Mouse (Mus musculus) intestine, embryonic 16.5 days (tissue): ENCODE data around the gene Rprd1b. TPM values are rescaled to one million over a fixed set of nuclear protein-coding genes. Genes with fewer than 3 reads are reported as not detected.

ENCODE experiments used
- ATAC-seq: fragments of 200-750 bp; cut with Nextera tagmentation; 2 replicates; pipeline ENCODE4 v1.8.0; 2017; ENCODE audit warnings: moderate TSS enrichment, moderate library complexity
- H3K27ac ChIP-seq: fragments of 300-500 bp; sonication (generic); 2 replicates; pipeline ENCODE4 v1.5.1; 2014; ENCODE audit warnings: mild to moderate bottlenecking, low read length
- H3K27me3 ChIP-seq: fragments of 300-500 bp; sonication (generic); replicated peaks from 2 replicates; pipeline ENCODE4 v1.6.1; 2014; ENCODE audit warnings: low read length, control low read depth, mixed read lengths; ENCODE audit not compliant: control insufficient read depth, insufficient read depth
- H3K36me3 ChIP-seq: fragments of 300-500 bp; sonication (generic); 2 replicates; pipeline ENCODE4 v1.6.1; 2014; ENCODE audit warnings: low read length, control low read depth; ENCODE audit not compliant: control insufficient read depth, insufficient read depth
- H3K4me1 ChIP-seq: fragments of 300-500 bp; sonication (generic); 2 replicates; pipeline ENCODE4 v1.6.1; 2014; ENCODE audit warnings: low read length, control low read depth, mixed read lengths; ENCODE audit not compliant: control insufficient read depth, insufficient read depth
- H3K4me2 ChIP-seq: fragments of 300-500 bp; sonication (generic); 2 replicates; pipeline ENCODE4 v1.6.1; 2014; ENCODE audit warnings: low read depth, low read length, control low read depth
- H3K4me3 ChIP-seq: fragments of 300-500 bp; sonication (generic); 2 replicates; pipeline ENCODE4 v1.5.1; 2014; ENCODE audit warnings: mild to moderate bottlenecking, low read length
- H3K9ac ChIP-seq: fragments of 300-500 bp; sonication (generic); 2 replicates; pipeline ENCODE4 v1.6.1; 2014; ENCODE audit warnings: low read depth, low read length
- H3K9me3 ChIP-seq: fragments of 300-500 bp; sonication (generic); 2 replicates; pipeline ENCODE4 v1.6.1; 2016; ENCODE audit warnings: low read length, control low read depth; ENCODE audit not compliant: control insufficient read depth
- WGBS: fragments of 180-500 bp; shearing (Covaris S2); extraction: QIAGEN DNeasy Blood & Tissue Kit; methylation state at CpG from one replicate; pipeline ENCODE4 v1.1.7; 2014; 5-methylcytosine and 5-hydroxymethylcytosine counted together
- polyA plus RNA-seq: library from polyadenylated mRNA; unstranded; fragments of >200 nt; fragmentation: Nextera tagmentation; extraction: Ambion mirVana; gene quantifications from 2 replicates; pipeline ENCODE4 v1.2.1, GENCODE M21; 2015

The Rprd1b gene
- polyA plus RNA-seq, 1 experiment from 2014 or later, result 34.2 TPM

GRCm38 (mm10) chr2:158084486-158084885 is 56.2 kb downstream of the Rprd1b start:
- Histone ChIP-seq H3K27ac (no peak overlapping the region), H3K4me2 (no peak overlapping the region), H3K4me1 (peaks cover 9% of the 10 kb centered on the region), H3K27me3 (no peaks in the 10 kb centered on the region), H3K36me3 (no peaks in the 10 kb centered on the region), H3K9ac (no peak overlapping the region), H3K9me3 (no peaks in the 10 kb centered on the region), H3K4me3 (no peak overlapping the region)
- no peak for ATAC-seq
- WGBS, result 59% methylated on average over 8 of the region's 8 CpGs

- ATAC-seq, result no peak
- Histone ChIP-seq H3K27ac (no peak overlapping the region), H3K9me3 (no peaks in the 10 kb centered on the region), H3K27me3 (no peaks in the 10 kb centered on the region), H3K9ac (no peak overlapping the region), H3K4me3 (no peak overlapping the region), H3K36me3 (no peaks in the 10 kb centered on the region), H3K4me2 (no peak overlapping the region), H3K4me1 (peaks cover 26% of the 10 kb centered on the region)
- WGBS, result 83% methylated on average over 4 of the region's 4 CpGs
These were observed 61.8 kb downstream of the Rprd1b start for GRCm38 (mm10) chr2:158090096-158090495.

DNA sequence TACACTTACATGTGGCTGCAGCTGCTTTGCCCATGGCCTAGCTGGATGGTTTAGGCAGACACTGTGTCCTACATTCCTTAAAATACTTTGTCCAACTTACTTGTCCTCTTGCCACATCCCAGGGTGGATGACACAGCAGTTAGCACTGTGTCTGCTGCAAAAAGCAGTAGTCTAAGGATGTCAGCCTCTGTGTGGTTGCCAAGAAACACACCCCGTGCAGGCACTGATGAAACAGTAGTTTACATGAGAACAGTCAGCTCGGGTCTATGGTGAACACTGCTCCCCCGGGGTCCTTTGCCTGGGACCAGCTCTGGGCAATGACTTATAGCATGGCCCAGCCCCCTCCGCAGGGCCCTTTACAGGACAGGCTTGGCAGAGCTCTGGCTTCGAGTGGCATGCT is 65.0 kb downstream of the Rprd1b start:
- peaks cover 35% of the 10 kb centered on the region for H3K4me1 ChIP-seq
- no peak overlapping the region for H3K4me2 ChIP-seq
- no peak for ATAC-seq
- H3K27me3 ChIP-seq, result no peaks in the 10 kb centered on the region
- peak overlapping the region; percentile 83; the same call in 1 of the 2 replicates for H3K27ac ChIP-seq
- H3K4me3 ChIP-seq, result no peak overlapping the region
- 46% methylated on average over 5 of the region's 5 CpGs for WGBS
- H3K9me3 ChIP-seq, result no peaks in the 10 kb centered on the region
- 0 out of 2 replicates have a peak overlapping the region, but pooled peaks have one; percentile 15 for H3K9ac ChIP-seq
- no peaks in the 10 kb centered on the region for H3K36me3 ChIP-seq

GRCm38 (mm10) chr2:158094300-158094699 is 66.0 kb downstream of the Rprd1b start:
- 54% methylated on average over 7 of the region's 7 CpGs for WGBS
- H3K4me3 ChIP-seq, result no peak overlapping the region
- no peaks in the 10 kb centered on the region for H3K9me3 ChIP-seq
- 0 out of 2 replicates have a peak overlapping the region, but pooled peaks have one; percentile 5 for H3K4me2 ChIP-seq
- H3K4me1 ChIP-seq, result peaks cover 35% of the 10 kb centered on the region
- H3K9ac ChIP-seq, result peak overlapping the region; percentile 48; the same call in 1 of the 2 replicates
- no peaks in the 10 kb centered on the region for H3K27me3 ChIP-seq
- peak; percentile 9; the same call in 1 of the 2 replicates for ATAC-seq
- peak overlapping the region; percentile 83 for H3K27ac ChIP-seq
- no peaks in the 10 kb centered on the region for H3K36me3 ChIP-seq

- Histone ChIP-seq H3K4me3 (no peak overlapping the region), H3K4me1 (peaks cover 35% of the 10 kb centered on the region), H3K36me3 (no peaks in the 10 kb centered on the region), H3K4me2 (no peak overlapping the region), H3K9me3 (no peaks in the 10 kb centered on the region), H3K27ac (peak overlapping the region; percentile 83), H3K9ac (no peak overlapping the region), H3K27me3 (no peaks in the 10 kb centered on the region)
- ATAC-seq, result peak; percentile 46
- 64% methylated on average over 5 of the region's 5 CpGs for WGBS
These were observed 66.5 kb downstream of the Rprd1b start for GRCm38 (mm10) chr2:158094846-158095245.

- ATAC-seq, result no peak
- Histone ChIP-seq H3K4me2 (no peak overlapping the region), H3K4me1 (peaks cover 34% of the 10 kb centered on the region), H3K9me3 (no peaks in the 10 kb centered on the region), H3K27me3 (no peaks in the 10 kb centered on the region), H3K9ac (no peak overlapping the region), H3K27ac (no peak overlapping the region), H3K36me3 (no peaks in the 10 kb centered on the region), H3K4me3 (no peak overlapping the region)
- WGBS, result 89% methylated on average over 5 of the region's 5 CpGs
These were observed 68.8 kb downstream of the Rprd1b start for GRCm38 (mm10) chr2:158097071-158097470.

DNA sequence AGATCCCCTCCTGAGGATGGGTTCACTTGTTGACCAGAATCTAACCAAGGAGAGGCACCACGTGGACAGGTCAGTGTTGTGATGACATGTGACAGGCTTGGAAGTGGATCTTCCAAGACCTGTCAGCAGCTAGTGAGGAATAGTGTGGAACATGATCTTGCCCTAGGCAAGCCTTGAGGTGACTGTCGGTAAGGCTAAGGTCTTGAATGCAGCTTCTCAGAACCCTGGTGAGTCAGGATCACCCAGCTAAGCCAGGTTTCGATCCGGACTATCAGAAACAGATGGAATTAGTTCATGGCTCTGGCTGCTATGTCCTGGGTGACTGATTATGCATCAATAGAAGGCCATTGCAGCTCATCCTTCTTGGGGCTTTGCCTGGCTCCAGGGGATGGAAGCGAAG is 70.4 kb downstream of the Rprd1b start:
- no peak for ATAC-seq
- H3K27ac ChIP-seq, result no peak overlapping the region
- H3K9ac ChIP-seq, result no peak overlapping the region
- no peaks in the 10 kb centered on the region for H3K36me3 ChIP-seq
- peaks cover 27% of the 10 kb centered on the region for H3K4me1 ChIP-seq
- WGBS, result 85% methylated on average over 5 of the region's 5 CpGs
- H3K27me3 ChIP-seq, result no peaks in the 10 kb centered on the region
- no peak overlapping the region for H3K4me2 ChIP-seq
- no peak overlapping the region for H3K4me3 ChIP-seq
- no peaks in the 10 kb centered on the region for H3K9me3 ChIP-seq

DNA sequence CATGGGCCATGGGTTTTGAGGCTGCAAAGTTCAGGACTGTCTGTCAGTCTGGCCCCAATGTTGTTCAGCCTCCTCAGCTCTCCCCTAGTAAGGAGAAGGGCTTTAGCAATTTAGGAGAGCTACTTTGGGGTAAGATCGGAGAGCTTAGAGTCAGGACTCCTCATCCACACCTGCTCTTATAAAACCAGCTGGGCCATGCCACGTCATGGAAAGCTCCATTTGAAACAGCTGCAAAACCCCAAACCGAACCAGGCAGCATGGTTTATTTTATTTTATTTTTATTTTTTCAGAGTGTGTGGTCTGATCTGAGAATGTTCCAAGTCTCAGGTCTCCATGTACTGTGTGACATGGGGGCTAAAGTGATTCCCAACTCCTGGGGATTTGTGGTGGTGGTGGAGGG is 71.2 kb downstream of the Rprd1b start:
- Histone ChIP-seq H3K36me3 (no peaks in the 10 kb centered on the region), H3K9ac (no peak overlapping the region), H3K27ac (no peak overlapping the region), H3K27me3 (no peaks in the 10 kb centered on the region), H3K9me3 (no peaks in the 10 kb centered on the region), H3K4me3 (no peak overlapping the region), H3K4me2 (no peak overlapping the region), H3K4me1 (peaks cover 19% of the 10 kb centered on the region)
- no peak for ATAC-seq
- 64% methylated on average over 3 of the region's 3 CpGs for WGBS

DNA sequence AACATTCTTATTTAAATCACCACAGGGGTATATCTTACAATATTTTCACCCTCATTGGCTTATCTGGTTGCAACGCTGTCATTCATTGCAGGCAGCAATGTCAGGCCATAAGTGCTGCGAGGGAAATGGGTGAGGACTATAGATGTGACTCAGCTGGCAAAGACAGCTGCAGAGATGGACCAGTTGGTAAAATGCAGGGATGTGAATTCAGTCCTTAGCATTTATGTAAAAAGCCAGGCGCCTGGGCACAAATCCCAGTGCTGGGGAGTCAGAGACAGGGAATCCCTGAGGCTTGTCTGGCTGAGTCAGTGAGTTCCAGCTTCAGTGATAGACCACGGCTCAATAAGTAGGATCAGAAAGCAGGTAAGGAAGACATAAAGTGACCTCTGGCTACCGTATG is 73.5 kb downstream of the Rprd1b start:
- Histone ChIP-seq H3K4me1 (peaks cover 7% of the 10 kb centered on the region), H3K9ac (no peak overlapping the region), H3K27me3 (no peaks in the 10 kb centered on the region), H3K4me2 (no peak overlapping the region), H3K36me3 (no peaks in the 10 kb centered on the region), H3K27ac (no peak overlapping the region), H3K4me3 (no peak overlapping the region), H3K9me3 (no peaks in the 10 kb centered on the region)
- WGBS, result 75% methylated on average over 5 of the region's 5 CpGs
- no peak for ATAC-seq

GRCm38 (mm10) chr2:158104966-158105365 is 76.7 kb downstream of the Rprd1b start:
- H3K9me3 ChIP-seq, result no peaks in the 10 kb centered on the region
- 80% methylated on average over 6 of the region's 6 CpGs for WGBS
- H3K27me3 ChIP-seq, result no peaks in the 10 kb centered on the region
- no peak overlapping the region for H3K27ac ChIP-seq
- peaks cover 28% of the 10 kb centered on the region for H3K4me1 ChIP-seq
- H3K9ac ChIP-seq, result no peak overlapping the region
- ATAC-seq, result no peak
- H3K36me3 ChIP-seq, result no peaks in the 10 kb centered on the region
- H3K4me2 ChIP-seq, result no peak overlapping the region
- no peak overlapping the region for H3K4me3 ChIP-seq
